Mouse (Mus musculus) embryonic fibroblast, embryonic 13.5 days (primary cell): ENCODE data around the gene Piwil4.
A peak's percentile ranks its signal among the peaks of the same experiment; 100 is the strongest.

Experiments used
- CTCF ChIP-seq: IDR thresholded peaks from 2 replicates; pipeline ENCODE4 v1.5.1; 2011; ENCODE audit warnings: mild to moderate bottlenecking, control low read depth, low read length, moderate library complexity, borderline replicate concordance; ENCODE audit not compliant: insufficient read depth
- POLR2A ChIP-seq: IDR thresholded peaks from 2 replicates; pipeline ENCODE4 v1.6.1; 2011; ENCODE audit warnings: low read depth, mild to moderate bottlenecking, control low read depth, low read length, moderate library complexity

GRCm38 (mm10) chr9:14752001-14752522 is 11.5 kb upstream of the Piwil4 start, which contains the start of gene Fut4:
- no peak for TF ChIP-seq CTCF
- peak; percentile 31; the same call in 1 of the 2 replicates for TF ChIP-seq POLR2A
